Mouse (Mus musculus) kidney, postnatal 36 days (tissue): ENCODE measurements around the gene Nfya.

Source experiments
- DNase-seq, 2 experiments: peaks; one replicate each; pipeline ENCODE4 v3.0.0; 2021 to 2022; ENCODE audit warnings: mixed read lengths in 2 of 2

The Nfya gene

DNA sequence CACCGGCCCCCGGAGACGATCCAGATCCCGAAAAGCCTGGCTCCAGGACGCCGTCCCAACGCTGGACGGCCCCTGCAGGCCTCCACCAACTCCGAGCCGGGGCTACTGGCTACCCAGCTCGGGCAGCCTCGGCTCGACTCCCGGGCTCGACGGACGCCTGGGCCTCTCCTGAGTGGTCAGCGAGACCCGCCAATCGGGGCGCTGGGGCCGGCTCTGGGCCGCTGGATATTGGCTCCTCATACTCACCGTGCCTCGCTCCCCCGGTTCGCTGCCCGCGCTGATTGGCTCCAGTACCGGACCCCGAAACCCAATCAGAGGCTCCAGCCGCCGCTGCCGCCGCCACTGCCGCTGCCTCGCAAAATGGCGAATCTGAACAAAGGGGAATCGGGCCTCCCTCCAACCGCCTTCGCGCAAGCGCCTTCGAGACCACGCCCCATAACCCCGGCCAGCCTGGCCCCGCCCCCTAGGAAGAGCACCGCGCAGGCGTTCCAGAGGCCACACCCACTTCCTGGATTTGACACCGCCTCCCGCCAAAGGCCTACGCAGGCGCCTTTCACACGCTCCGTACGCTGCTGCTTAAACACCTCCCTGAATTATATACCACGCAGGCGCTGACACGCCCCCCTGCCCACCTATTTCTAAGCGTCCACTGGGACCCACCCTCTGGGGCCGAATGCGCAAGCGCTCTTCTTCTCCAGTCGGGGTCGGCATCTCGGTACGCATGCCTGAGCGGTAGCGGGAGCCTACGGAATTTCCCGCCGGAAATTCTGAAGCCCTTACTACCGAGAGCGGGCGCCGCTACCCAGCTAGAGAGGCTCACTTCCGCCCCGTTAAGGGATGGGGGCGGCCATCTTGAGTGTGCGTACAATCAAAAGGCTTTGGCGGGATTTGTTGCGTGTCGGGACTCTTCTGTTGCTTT, at the start of gene Nfya, which contains the start of gene Oard1:
Gene Nfya (minus strand): TSS at position 527 of the 919 bp plus-strand sequence.
Gene Oard1 (plus strand): TSS at position 635 of the 919 bp plus-strand sequence.
- DNase-seq = peak; percentile 99 to 100

DNA sequence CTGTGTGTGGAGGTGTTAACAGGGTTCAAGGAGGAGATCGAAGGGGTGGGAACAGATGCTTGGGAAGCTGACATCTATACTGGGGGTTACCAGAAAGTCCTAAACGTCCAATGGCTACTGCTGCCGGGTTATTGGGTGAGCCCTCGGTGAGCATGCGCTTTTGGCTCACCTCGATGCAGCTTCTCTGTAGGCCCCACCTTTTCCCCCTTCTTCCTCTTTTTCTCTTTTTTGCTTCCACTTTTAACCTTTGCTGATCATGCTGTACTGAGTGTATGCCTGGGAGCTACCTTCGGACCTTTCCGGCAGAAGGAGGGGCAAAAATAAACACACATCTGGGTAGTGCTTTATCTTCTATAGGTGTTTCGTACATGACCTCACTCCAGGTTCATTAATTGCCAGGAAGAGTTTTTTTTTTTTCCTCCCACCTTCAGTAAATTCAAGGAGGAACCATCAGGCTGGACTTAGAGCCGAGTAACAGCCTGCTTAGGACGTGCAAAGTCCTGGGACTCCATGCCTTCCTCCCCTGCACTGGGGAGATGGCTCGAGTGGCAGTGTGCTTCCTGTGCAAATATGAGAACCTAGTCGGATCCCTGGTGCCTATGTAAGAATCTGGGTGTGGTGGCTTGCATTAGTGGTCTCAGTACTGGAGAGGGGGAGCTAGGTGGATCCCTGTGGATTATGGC, 48.4 kb upstream of the Nfya start:
- no peak for DNase-seq

DNA sequence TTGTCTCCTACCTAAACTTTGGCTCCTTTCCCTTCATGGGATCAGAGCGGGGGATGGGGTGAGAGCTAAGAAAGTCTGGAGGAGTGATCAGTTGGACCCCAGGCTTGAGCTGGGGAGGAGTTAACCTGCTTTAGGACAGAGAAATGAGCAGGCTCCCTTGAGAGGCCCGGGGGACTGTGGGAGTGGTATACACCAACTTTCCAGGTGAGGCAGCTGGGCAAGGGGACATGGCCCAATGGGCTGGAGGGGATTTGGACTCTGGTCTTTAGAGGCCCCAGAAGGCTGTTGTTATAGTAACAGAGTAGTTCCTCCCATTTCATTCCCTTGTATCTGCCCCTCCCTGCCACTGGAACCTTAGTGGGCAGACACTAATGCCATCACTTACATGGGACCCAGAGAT, 46.2 kb upstream of the Nfya start:
- no peak for DNase-seq

DNA sequence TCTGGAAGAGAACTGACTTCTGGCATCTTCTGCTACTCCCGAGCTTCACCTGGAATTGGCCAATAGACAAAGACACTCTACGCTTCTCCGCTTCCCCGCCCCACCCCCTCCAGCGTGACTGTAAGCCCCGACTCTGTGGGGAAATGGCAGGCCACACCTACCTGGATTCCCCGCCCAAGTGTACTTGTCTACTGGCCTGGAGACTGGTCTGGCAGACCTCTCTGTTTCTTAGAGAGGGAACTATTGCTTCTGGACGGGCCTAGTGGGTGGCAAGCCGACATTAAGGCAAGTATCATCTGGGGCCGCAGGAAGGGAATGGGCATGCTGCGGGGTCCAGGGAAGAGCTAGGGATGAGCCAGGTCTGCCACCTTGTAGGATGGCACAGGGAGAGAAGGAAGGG, 45.0 kb upstream of the Nfya start, which contains the start of gene Unc5cl:
Gene Unc5cl (plus strand): TSS at position 214 of the 400 bp plus-strand sequence.
- DNase-seq = no peak

DNA sequence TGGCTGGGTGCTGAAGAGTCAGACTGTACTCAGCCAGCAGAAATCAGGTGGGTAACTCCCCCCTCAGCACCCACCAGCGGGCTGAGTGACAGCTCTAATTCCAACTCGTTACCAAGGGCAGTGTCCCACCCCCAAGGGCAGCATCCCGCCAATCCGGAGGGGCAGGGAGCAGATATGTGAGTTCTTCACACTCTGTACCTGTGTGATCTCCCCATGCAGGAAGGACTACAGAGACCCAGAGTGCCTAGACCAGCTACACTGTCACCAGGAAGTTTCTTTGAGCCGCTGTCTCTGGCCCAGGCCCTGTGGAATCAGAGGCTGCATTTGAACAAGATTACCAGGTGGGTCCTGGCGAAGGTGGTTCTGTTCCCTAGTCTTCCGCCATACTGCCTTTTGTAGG, 44.5 kb upstream of the Nfya start:
- no peak for DNase-seq

DNA sequence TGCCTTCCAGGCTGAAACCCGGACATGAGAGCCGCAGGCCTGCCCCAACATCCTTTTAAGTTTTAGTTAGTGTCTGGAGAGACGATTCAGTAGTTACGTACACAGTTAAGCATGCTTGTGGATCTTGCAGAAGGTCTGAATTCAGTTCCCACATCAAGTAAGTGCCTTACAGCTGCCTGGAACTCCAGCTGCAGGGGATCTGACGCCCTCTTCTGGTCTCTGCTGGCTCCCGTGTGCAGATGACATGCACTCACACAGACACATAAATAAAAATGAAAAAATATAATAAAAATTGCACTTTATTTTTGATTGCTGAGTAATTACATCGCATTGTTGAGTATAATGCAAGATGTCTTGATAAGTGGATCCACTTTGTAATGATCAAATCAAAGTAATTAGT, 43.8 kb upstream of the Nfya start:
- no peak for DNase-seq

DNA sequence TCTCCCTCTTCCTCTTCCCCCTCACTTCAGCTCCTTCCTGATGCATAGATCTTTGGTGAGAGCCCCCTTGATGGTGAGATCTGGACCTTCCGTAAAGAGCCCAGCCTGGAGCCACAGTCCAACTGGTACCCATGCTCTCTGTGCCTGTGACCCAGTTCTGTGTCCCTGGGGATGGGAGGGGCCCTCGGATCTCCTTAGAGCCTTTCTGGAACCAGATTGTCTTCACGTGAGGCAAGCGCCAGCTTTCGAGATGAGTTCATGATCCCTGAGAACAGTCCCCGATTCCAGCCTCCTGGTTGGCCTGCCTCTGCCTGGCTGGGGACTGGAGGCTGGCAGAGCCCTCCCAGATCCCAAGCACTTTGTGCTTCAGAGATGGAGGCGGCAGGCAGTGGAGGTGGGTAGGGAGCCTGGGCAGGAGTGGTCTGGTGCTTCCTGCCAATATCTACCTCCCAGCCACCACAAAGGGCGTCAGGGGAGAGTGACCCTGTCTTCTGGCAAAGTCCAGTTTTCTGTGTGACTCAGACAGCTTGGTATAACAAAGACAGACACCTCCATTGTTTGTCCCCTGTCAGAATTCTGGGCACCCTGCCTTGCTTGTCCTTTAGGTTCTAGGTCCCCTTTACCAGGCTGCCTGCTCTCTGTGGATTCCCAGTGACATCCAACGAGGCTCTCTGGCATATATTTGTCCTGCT, 42.2 kb upstream of the Nfya start:
- no peak for DNase-seq

DNA sequence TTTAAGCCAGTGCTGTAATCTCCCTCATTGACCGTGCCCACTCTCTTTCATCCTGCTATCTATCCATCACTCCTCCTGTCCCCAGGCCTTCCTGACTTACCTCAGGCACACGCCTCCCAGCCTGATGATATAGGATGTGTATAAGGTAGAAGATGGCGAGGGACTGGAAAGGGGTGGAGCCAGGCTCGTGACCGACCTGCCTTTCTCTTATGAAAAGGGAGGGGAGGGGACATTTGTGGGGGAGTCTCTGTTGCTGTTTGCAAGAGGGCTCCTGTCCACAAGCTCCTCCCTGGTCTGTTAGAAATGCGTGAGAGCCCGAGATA, 41.6 kb upstream of the Nfya start, which contains the start of gene Tspo2:
Gene Tspo2 (minus strand): TSS at position 170 of the 323 bp plus-strand sequence.
- DNase-seq = no peak

DNA sequence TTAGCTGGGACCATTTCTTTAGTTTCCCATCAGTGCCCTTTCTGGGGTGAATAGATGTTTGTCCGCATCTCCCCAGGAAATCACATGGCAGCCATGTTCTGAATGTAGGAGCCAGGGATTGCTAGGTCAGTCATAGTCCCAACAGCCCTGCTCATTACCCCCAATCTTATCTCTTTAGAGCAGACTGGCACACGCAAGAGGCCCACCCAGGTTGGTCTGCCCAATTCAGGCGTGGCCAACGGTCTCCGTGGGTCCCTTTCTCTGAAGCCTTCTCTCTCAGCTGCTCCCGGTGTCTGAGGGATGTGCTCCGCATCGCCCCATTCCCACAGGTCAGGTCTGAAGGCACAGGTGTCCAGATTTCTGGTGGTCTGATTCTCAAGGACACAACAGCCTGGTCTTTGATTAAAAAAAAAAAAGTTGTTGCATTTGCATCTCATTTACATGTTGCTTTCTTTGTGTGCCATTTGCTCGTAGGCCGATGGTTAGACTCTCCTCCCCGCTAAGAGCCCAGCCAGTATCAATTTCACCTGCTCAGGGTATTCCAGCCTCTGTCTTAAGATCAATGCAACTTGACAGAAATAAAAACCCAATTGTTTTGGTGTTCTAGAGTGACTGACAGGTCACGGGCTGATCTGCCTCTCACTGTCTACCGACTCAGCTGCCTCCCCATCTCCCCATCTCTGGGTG, 41.1 kb upstream of the Nfya start:
- no peak for DNase-seq

DNA sequence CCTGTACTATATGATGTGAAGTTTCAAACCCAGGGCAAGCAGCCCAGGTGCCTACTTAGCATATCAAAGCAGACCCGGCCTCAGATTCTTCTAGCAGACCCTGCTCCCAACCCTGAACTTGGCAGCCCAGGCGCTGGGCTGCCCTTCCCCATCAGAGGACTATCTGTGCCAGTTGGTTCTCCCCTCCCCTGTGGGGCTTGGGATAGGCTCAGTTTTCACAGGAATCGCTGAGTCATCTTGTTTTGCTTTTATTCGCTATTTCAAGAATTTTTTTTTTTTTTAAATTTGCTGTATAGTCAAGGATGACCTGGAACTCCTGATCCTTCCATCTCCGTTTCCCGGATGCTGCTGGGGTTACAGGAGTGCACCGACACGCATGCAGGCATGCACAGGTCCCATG, 38.0 kb upstream of the Nfya start:
- no peak for DNase-seq

DNA sequence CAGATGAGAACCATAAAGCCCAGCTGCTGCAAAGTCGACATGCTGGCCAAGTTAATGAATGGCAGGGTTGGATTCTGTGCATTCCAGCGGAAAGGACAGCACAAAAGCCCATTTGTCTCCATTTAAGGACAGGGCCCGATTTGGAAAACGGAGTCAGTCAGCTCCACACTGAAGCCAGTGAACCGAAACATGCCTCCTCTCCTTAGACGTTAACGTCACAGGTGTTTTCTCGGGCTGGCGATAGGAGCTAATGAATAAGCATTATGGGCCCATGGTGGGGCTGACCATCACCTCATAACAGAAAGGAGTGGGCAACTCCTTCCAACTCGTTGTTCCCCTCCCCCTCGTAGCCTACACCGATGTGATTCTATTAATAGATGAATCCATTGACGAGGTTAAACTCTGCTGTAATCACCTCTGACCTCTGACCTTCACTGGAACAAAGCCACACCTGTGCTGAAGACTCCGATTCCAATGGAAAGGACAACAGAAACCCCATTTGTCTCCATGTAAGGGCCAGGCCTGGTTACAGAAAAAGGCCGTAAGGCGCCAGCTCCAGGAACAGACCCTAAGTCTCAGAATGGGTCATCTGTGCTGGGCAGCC, 33.9 kb upstream of the Nfya start:
- DNase-seq = peak; percentile 72 to 83

DNA sequence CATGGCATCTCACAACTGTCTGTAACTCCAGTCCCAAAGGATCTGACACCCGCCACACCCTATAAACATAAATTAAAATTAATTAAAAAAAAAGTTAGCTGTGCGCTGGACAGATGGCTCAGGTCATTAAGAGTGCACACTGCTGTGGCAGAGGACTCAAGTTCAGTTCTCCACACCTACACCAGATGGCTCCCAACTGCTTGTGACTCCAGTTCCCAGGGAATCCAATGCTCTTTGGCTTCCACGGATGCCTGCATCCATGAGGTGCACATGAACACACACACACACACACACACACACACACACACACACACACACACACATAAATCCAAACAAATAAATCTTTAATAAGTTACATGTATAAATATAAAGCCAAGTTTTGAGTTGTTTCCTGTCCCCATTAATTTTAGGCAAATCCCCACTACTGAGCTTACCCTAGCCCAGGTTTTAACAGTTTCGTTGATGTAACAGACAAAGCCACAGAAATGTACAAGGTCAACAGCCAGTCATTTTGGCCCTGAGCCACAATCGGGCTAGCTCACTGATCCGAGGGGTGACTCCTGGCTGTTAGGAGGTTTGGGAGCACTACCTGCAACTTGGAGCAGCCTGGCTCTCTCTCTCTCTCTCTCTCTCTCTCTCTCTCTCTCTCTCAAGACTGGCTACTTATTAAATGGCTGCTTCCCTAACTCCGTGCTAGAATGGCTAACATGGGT, 33.2 kb upstream of the Nfya start:
- peak; percentile 70 to 79 for DNase-seq

DNA sequence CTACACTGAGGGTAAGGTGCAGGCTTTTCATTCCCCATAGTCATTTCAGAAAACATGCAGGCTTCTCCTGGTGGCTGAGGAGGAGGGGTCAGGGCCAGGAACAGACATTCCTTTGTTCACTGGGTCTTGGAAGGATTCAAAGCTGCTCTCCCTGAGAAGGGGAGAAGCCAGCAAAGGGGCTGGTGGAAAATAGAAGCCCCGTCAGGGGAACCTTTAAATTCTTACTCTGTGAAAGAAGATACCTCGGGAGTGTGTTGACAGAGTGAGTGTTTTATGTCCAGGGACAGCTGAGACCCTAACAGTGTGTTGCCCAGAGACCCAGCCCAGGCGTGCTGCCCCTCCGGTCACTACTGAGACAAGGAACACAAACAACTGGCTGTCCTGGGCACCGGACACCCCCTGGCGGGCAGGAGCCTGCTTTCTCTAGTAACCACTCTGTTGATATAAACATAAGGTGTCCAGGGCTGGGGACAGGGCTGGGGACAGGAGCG, 27.8 kb upstream of the Nfya start:
- peak in 1 of 2 experiments; percentile 49 for DNase-seq

DNA sequence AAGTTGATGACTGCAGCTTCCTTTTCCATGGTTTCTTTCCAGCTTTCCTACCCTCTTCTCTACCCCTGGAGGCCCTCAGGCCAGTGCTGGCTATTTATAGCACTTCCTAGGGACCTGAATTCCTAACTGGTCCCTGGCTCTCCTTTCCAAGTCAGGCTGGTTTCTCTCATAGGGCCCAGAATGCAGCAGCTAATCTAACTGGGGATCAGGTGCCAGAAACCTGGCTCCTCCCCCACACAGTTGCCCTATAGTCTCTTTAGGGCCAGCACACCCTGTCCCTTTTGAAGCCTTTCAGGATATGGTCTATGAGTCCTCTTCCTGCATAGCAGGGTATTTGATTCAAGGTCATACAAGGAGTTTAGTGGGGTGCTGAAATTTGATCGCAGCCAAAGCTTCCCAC, 26.8 kb upstream of the Nfya start:
- peak; percentile 32 to 50 for DNase-seq

DNA sequence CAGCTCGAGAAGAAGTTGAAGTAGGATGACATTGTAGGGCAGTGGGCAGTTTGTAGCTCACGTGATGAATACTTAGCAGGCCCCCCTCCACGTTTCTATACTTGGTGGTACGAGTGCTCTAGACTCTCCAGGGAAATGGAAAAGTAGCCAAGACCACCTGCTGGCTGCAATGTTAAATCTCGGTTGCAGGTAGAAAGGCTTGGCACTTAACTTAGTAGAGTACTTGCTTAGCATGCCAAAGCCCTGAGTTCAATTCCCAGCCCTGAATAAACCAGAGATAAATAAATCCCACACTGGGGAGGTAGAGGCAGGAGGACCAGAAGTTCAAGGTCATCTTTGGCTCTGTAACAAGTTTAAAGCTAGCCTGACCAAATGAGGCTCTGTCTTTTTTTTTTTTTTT, 24.8 kb upstream of the Nfya start:
- DNase-seq = no peak

DNA sequence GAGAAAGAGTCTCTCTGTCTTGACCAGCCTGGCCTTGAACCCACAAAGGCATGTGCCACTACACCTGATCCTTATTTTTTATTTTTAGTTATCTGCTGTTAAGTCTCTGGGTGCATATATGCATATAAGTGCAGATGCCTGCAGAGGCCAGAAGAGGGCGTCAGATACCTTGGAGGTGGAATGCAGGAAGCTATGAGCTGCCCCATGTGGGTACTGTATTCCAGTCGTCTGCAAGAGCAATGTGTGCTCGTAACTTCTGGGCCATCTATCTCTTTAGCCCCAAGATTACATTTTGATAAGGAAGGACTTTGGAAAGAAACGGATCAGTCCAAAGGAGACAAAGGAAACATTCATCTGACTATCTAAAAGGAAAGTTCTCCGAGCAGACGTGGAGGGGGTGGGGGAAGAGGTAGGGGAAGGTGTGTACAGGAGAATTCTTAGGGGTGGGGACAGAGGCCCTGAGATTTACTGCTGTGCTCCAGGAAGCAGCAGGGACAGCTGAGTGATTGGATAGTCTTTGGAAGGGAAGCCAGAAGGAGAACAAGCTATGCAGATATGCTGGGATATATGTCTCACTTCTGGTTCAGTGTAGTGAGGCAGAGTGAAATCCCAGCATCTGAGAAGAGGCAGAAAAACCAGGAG, 24.1 kb upstream of the Nfya start:
- no peak for DNase-seq

DNA sequence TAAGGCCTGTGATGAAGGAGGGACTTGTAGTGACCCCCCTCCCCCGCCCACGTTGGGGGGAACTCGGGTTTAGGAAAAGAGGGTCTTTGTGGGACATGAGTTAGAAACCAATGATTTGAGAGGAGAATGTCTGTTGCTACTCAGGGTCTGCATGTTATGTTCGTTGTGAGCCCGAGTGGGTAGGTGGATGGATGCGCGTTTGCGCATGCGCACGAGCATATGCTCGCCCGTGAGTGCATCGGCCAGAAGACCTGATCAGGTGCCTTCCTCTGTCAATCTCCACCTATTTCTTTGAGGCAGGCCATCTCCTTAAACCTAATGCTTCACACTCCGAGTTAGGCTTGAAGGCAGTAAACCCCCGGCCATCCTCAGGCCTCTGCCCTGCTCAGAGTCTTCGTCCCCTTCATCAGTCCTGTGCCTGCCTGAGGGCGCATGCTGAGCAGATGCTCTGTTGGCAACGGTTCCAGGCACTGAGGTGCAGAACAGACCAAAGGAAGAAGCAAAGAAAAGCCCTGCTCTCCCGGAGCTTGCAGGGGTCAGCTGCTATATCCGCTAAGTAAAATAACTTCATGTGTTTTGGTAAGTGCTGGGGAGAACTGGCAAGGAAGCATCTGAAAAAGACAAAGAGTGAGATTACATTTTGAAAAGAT, 23.4 kb upstream of the Nfya start:
- no peak for DNase-seq

DNA sequence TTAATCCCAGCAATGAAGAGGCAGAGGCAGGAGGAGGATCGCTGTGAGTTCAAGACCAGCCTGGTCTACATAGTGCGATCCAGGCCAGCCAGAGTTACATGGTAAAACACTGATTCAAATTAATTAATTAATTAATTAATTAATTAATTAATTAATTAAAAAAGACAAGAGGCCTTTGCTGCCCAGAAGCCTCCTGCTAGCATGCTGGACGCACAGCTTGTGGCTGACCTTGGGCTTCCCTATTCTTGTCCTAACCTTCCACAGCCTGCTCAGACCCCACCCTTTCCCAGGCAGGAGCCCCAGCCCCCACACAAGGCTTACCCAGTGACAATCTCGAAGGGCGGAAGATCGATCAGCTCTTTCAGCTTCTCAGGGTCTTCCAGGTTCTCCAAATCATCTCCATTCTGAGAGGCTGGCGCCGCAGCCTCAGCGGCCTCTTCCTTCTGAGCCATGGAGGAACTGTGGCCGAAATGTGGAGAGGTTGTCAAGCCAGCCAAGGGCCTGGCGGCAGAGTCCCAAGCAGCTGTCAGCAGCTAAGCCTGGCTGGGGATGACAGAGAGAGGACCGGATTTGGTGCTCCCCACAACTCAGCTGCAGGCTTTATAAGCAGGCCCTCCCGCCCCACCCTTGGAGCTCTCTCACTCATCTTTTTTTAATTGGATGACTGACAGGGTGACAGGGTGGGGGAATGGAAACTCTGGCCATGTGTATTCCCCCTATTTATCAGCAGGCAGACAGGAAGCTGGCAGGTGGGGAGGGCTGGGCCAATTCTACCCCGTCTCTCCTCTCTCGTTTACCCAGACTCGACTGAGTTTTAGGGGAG, 22.7 kb upstream of the Nfya start, which contains the start of gene Apobec2:
Gene Apobec2 (minus strand): TSS at position 773 of the 823 bp plus-strand sequence.
- no peak for DNase-seq

DNA sequence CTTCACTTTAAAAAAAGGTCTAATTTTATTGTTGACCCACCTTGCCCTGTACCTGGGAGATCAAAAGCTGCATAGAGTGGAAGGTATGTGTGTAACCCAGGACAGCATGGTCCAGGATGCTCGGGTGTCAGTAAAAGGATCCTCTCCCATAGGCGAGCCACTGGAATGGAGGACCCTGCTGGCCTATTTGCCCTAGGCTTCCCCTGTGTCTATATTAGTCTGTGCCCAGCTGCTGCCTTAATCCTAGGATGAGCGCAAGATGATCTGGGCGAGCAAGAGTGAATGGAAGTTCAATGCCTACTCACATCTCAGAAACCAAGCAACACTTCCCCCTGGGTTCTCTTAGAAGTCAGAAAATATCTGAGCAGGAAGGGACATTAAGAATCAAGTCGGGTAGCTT, 21.3 kb upstream of the Nfya start:
- DNase-seq = no peak
